Mouse (Mus musculus): ENCODE data around the gene Ctsll3.

Ctsll3 gene

DNA sequence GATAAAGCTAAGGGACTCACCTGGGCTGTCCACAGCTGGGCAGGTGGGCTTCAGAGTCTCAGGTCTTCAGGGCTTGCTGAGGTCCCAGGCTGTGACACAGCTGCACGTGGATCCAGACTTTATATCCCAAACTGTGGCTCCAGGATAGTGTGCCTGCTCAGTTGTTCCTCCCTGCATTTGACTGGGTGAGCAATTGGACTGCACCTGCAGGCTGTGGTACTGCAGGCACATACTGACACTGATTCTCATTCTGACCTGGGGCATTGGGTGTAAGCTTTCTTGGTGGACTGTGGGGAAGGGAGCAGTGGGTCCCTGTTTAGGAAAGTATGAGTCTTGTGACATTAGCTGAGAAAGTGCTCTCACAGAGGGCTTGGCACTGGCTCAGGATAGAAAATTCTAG is at the start of gene Ctsll3:
TSS of gene Ctsll3 (minus strand) at position 101 of the 400 bp plus-strand sequence.
- DNase-seq = no peak

DNA sequence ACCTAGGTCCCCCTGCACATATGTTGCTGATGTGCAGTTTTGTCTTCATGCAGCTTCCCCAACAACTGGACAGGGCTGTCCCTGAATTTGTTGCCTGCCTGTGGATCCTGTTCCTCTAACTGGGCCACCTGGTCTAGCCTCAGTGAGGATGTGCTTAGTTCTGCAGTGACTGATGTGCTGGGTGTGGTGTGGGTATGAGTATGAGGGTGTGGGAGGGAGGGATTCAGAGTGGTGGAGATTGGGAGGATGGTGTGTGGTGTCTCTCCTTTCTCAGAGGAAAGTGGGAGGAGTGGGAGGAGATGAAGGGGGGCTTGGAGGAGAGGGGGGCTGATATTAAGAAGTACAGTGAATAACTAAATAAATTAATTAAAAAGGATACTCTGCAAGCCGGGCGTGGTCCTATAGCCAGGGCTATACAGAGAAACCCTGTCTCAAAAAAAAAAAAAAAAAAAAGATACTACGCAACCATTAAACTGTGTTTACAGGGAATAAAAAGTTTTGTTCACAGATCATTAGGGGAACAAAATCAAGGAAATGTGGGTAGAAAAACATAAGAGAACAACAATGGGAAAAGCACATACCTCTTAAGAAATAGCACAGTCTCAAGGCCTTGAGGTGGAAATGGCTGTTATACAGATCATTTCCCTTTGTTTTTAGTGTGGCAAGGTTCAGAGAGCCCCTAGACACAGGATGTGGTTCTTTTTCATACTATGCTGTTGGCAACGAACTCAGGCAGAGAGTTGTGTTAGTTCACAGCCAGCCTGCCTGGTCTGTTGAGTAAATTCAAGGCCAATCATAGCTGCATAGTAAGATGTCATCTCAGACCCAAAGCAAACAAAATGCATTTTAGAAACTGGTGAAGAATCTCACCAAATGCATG is 45.8 kb upstream of the Ctsll3 start:
- DNase-seq = no peak

DNA sequence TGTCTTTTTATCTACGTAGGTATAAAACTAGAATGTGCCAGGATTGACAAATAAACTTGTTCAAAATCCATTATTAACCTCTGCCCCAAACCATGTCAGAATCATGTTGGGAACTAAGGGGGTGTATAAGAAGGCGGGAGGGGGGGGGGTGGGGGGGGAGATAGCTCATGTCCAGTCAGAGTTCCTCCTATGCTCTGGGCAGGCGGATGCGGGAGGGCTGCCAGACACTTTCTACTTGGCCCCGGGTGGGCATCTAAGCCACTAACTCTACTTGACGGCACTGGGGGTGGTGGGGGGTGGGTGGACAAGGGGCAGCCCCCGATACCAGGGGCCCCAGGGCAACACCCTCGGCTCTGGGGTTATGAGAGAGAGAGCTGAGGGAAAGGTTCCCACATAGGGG is 40.5 kb upstream of the Ctsll3 start:
- DNase-seq = no peak

DNA sequence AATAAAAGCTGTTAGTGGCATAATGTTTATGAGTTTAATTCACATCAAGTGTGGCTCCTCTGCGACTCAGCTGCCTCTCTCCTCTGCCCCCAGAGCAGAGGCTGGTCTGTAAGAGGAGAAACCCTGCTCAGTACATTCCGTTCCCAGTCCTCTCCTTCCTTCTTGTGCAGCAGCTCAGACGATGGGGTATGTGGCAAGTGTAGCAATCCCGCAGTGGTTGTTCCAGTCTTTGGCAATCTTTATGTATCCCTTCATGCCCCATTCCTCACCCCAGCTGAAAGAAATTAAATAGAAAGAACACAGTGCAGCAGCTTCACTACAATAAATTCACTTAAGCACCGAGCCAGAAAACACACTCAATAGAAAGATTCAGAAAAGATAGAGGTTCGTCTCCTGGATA is 40.1 kb upstream of the Ctsll3 start:
- DNase-seq = no peak

DNA sequence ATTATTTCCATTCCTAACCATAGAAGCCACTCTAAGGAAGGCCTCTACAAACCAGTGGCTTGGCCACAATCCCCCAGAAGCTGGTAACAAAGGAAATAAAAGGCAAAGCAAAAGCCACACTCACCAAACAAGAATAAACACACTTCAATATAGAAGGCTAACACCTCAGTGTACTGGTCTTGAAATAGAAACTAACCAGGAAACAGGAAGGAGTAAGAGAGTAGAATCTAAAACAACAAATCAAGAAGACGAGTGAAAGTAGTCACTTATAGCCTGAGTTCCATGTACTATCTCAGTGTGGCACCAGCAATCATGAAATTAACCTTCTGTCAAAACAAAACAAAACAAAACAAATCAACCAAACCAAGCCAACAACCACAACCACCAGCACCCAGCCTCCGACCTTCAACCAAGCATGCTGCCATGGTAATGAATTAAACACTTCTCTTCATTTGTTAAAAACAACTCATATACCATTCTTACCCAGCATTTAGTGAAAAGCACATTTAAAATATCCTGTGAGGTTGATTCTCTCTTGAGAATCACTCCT is 36.8 kb upstream of the Ctsll3 start:
- no peak for DNase-seq

DNA sequence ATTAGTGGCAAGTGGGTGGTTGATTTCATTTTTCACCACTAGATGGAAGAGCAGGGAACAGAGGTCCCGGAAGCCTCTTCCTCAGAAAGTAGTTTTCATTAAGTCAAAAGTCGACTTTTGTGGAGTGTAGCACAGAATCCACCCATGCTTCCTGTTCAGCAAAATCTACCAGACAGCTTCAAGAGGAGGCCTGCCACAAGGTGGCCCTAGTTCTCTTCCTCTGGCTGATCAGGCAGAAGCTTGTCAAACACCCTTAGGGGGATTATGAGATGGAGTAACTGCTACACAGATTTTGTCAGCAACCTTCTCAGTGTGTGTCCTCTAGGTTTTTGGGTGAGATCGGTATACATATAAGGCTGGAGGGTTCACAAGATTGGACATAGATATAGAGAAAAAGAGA is 23.4 kb upstream of the Ctsll3 start:
- no peak for DNase-seq

DNA sequence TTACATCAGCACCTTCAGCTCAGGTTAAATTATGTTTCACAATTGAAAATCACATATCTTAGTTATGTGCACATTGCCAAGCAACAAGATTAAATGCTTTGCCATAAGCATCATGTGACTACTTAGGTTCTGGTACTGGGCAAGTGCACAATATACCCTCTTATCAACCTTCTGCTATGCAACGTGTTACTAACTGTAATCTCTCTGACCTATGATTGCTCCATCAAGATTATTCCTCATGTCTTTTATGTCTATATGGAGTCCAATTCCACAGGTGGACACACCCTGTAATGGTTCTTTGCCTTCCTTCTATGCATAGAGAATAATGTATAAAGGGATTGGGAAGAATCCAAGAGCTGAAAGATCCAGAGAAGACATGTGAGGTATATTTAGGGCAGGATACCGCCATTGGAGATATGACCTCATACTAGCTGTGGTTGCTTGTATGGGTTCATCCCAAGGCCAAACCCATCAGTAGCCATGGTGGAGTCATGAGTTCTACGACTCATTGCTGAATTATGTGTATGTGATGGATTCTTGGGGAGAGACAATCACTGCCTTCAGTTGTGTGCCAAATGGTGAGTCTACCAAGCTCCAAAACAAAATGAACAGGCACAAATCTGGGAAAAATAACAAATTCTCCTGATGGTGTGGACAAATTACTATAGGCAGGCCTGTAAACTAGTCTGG is 18.0 kb upstream of the Ctsll3 start:
- DNase-seq = no peak

DNA sequence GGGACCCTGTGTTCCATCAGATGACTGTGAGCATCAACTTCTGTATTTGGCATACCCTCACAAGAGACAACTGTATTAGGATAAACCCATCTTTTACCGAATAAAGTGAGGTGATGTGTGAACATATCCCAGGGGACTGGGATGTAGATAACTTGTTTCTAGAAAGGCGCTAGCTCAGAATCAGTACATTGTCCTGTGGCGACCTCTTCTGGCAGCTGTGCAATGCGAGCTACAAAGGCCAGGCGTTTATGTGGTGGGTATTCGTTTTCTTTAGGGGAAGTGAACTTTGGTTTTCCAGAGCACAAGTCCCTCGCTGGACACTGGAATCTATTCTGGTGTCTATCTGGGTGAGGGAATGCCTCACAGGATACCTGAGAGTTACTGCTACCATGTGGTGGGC is 16.8 kb upstream of the Ctsll3 start:
- DNase-seq = no peak

DNA sequence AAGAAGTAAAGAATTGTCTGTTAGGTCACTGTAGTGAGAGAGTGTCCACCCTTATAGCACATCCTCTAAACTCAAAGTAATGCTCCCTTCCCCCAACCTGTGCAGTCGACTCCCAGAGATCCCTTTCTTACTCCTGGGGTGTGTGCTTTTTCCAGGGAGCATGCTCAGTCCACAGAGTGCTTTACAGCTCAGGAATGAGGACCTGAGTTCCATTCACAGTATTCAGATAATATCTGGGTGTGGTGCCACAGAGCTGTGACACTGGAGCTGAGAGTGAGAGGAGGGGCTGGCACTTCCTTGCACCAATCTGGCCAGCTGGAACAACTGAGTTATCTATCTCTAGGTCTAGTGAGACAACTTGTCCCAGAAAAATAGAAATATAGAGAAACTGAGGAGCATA is 11.1 kb upstream of the Ctsll3 start:
- no peak for DNase-seq

DNA sequence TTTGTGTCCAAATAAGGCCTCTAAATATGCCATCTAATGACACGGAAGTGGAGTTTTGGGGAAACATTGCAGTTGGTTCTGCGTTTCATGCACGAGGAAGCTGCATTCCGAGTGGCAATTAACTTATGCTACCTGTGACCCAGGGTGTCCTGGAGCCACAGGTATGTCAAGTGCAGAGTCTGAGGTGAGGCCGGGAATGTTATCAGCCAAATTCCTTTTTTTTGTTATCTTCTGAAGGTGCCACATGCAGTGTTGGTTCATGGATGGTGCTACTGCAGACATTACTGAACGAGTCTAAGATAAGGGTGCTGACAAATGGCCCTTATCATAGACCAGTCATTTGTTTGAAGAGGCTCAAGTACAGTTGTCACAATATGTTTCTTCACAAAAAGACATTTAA is 10.1 kb upstream of the Ctsll3 start:
- no peak for DNase-seq

DNA sequence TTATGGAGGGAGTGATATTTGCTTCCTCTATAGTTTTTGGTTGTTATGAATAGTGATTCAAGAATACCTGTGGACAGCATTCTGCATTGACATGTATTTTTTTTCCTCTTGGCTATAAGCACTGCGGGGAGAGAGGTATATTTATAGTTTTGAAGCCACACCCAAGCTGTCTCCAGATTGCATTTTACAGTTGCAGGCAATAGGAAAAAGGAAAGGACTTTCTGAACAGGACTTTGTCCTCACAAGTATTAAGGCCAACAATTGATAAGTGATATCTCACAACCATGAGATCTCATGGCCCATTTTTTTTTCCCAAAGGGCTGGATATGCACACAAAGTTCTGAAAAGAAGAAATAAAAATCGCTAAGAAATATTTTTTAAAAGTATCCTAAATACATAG is 7.0 kb upstream of the Ctsll3 start:
- DNase-seq = no peak

DNA sequence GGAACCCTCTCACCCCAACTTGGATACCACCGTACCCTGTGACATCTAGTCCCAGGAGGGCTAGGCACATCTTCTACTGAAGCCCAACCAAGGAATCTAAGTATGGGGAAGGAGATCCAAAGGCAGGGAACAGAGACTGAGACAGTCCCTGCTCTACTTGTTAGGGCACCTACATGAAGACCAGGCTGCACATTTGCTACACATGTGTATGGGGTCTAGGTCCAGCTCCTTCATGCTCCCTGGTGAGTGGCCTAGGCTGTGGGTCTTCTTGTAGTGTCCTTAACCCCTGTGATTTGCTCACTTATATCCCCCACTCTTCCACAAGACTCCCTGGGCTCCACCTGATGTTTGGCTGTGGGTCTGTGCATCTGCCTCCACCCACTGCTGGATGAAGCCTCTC is 13.2 kb downstream of the Ctsll3 start:
- DNase-seq = no peak

DNA sequence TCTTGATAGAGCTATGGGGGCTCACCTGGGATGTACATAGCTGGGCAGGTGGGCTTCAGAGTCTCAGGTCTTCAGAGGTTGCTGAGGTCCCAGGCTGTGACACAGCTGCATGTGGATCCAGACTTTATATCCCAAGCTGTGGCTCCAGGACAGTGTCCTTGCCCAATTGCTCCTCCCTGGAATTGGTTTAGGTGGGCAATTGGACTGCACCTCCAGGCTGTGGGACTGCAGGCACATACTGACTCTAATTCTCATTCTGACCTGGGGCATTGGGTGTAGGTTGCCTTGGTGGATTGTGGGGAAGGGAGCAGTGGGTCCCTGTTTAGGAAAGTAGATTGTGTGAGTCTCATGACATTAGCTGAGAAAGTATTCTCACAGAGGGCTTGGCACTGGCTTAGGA is 16.4 kb downstream of the Ctsll3 start, which contains the start of gene BC051665:
TSS of gene BC051665 (minus strand) at position 101 of the 400 bp plus-strand sequence.
- no peak for DNase-seq

DNA sequence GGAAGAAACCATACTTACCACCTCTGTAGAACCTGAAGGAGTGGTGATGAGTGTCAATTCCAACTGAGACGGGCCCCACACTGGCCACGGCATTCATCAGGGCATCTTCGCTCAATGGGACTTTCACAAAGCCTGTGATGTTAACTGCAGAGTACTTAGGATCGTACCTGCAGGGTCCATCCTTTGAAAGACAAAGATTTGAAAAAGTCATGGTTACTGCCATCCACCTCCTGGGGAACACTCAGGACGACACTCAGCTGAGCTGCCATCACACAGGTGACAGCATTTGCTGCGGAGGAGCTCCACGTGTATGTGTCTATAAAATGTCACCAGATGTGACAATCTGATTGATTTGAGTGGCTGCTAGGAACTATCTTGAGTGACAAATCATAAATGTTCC is 19.3 kb downstream of the Ctsll3 start:
- DNase-seq = no peak

DNA sequence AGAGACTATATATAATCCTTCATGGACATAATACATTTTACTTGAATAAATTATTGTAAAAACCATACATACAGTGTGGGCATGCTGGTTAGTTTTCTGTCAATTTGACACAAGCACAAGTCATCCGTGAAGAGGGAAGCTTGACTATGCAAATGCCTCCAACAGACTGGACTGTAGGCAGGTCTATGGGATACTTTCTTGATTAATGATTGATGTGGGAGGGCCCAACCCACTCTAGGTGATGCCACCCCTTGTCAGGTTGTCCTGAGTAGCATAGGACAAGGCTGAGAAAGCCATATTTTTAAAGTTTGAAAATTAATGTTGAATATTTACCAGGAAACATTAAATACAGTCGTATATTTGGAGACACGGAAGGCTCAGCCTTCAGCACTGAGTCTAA is 22.1 kb downstream of the Ctsll3 start:
- DNase-seq = no peak

DNA sequence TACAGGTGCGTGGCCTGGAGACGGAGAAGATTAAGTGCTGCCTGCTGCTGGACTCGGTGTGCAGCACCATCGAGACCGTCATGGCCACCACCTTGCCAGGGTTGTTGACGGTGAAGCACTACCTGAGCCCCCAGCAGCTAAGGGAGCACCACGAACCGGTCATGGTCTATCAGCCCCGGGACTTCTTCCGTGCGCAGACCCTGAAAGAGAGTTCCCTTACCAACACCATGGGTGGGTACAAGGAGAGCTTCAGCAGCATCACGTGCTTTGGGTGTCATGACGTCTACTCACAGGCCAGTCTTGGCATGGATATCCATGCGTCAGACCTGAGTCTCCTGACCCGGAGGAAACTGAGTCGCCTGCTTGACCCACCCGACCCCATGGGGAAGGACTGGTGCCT is 41.5 kb downstream of the Ctsll3 start:
- DNase-seq = no peak

DNA sequence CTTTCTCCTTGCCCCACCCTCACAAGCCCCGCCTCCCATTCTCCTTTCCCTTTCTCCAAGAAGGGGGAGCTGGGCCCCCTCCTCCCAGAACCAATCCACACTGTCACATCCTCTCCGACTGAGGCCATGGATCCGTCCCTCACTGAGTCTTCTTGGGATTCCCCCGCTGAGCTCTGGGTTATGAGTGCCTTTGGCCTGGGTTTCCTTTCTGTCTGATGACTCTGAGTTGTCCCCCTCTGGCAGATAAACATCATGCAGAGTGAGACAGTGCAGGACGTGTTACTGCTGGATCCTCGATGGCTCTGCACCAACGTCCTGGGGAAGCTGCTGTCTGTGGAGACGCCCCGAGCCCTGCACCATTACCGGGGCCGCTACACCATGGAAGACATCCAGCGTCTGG is 42.3 kb downstream of the Ctsll3 start:
- DNase-seq = no peak

DNA sequence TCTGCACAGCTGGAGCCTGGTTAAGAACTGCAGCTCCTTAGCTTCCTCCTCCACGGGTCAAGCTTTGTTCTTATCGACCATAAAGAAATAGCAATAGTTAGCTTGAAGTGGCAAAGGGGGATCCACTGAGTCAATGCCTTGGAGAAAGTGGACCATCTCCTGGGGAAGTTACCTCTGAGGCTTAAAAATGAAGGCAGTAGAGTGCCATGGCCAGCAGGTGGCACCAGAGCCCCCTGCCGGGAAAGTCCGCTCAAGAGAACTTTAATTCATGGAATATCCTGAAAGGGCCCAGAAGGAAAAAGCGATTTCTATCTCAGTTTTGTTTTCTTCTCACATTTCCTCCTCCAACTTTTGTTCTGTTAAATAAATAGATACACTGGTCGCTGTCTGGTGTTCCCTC is 43.5 kb downstream of the Ctsll3 start:
- peak; percentile 14 to 18 for DNase-seq

DNA sequence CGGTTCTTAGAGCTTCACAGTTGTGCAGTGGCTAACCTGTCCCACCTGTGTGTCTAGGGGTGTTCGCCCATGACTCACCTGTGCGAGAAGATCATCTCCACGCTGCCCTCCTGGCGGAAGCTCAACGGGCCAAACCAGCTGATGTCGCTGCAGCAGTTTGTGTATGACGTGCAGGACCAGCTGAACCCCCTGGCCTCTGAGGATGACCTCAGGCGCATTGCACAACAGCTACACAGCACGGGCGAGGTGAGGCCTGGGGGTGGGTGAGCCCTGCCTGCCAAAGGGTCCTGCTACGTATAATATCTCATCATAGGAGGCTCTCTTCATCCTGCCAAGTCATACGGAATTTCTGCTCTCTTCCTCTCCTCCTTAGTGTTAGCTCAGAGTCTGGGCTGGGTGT is 45.4 kb downstream of the Ctsll3 start:
- DNase-seq = no peak

DNA sequence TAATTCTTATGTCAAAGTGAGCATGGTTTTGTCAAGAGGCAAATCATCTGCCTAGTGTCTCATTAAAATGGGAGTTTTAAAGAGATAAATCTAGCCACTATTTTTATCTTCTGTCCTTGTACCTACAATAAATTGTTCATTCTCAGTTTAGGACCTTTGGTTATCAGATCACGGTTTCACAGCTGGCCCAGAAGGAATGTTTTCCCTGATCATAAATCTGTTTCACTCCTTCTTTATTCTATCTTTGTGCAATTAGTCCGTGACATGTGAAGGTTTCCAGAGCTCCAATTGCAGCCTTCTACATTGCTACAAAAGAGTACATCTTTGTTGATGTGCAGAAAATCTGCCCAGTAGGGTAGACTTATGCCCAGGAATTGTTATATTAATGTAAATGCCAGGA is 47.4 kb downstream of the Ctsll3 start:
- DNase-seq = no peak

DNA sequence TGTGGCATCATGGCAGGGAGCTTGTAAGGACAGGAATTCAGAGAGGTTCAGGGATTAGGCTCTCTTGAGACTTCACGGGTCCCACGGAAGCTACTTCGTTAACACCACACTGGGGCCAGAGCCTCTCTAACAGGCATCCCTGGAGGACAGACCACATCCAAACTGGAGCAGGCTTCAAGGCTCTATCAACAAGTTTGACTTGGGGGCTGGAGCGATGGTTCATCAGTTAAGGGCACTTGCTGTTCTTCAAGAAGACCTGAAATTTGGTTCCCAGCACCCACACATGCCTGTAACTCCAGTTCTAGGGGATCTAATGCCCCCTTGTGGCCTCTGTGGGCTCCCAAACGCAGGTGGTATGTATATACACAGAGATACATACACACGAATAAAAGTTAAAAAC is 49.4 kb downstream of the Ctsll3 start:
- no peak for DNase-seq

DNA sequence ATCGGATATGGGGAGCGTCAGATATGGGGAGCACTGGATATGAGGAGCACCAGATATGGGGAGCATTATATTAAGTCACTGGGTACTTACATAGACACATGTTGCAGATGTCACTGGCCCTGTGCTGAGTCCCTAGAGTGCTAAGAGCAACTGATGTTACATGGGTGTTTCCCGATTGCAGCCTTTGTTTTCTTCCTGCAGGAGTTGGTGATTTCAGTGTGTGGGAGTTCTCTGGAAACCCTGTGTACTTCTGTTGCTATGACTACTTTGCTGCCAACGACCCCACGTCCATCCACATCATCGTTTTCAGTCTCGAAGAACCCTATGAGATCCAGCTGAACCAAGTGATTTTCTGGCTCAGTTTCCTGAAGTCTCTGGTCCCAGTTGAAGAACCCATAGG is 51.7 kb downstream of the Ctsll3 start:
- DNase-seq = no peak

DNA sequence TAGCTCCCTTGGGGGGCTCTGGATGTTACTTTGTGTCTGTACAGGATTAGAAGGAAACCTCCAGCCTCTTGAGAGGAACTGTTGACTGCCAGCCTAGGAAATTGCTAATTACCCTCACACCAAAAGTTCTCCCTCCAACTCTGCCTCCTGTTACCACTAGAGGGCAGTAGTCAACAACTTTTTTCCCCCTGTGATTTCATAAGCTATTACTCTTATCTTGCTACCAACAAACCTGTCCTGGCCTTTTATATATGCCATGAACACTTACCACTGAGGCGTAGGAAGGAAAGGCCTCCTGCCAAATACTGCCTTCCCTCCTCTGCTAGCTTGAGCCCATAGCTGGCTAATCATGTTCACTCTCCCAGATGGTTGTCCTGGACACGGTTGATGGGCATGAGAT is 54.1 kb downstream of the Ctsll3 start:
- peak; percentile 6 to 9 for DNase-seq

All from B cell, adult 2 months (primary cell).